ENCODE assay signal across 25 mouse cellular contexts in the genomic region with DNA sequence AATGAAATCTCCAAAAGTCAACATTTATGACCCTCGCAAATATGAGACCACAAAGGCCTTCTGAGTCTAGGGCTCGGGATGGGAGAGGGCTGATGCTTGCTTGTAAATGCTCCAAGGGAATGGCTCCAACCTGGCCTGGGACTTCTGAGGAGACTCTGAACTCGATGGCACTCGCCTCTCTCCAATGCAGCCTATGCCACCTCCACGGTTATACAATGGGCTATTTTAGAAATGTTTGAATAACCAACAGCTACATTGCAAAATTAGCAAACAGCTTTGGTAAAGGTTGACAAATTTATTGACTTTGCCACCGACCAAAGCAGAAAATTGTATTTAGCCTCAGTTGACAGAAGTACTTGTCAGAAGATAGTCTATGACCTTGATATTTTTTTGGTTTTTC. TPM values are rescaled to one million over a fixed set of nuclear protein-coding genes. Genes with fewer than 3 reads are reported as not detected.
DNase-seq lines count a peak whose midpoint lies in the region; ATAC-seq and TF ChIP-seq lines count a peak whose summit lies in the region.
"Had no signal": no experiment of that assay in that cellular context is flagged by ENCODE, and none has a peak within 500 bp of the region (broad histone marks: within the 10 kb centered on the region; RNA-seq: fewer than 3 reads in every experiment).

No protein-coding gene starts in this region.

- no peak for TF ChIP-seq CTCF in liver, adult 2 months (IDR thresholded peaks at IDR 0.05; ENCODE audit: low read depth, low read length)
- no peak for TF ChIP-seq CTCF in liver, postnatal 0 days (IDR thresholded peaks at IDR 0.05; ENCODE audit: low read depth)

- WGBS in liver, adult 2 months: 25% methylated on average over 6 of the region's 6 CpGs
- WGBS in liver, postnatal 0 days (ENCODE audit: insufficient replicate concordance): 51% methylated on average over 6 of the region's 6 CpGs
- 74% methylated on average over 6 of the region's 6 CpGs for WGBS in liver, embryonic 11.5 days

- no peaks in the 10 kb centered on the region for H3K27me3 ChIP-seq in liver, adult 2 months (ENCODE audit: control insufficient read depth, insufficient read depth, low read length)
- no peaks in the 10 kb centered on the region for H3K27me3 ChIP-seq in liver, postnatal 0 days (ENCODE audit: insufficient read depth, low read length)
- no peaks in the 10 kb centered on the region for H3K27me3 ChIP-seq in liver, embryonic 11.5 days (replicated peaks; ENCODE audit: control insufficient read depth, insufficient read depth, low read length)
- H3K27me3 ChIP-seq: CH12.LX; embryonic facial prominence, embryonic 12.5 days; forebrain, embryonic 13.5 days; Patski had no signal

- H3K4me2 ChIP-seq in liver, postnatal 0 days (ENCODE audit: low read depth, low read length): no peak overlapping the region
- no peak overlapping the region for H3K4me2 ChIP-seq in liver, embryonic 11.5 days
- H3K4me2 ChIP-seq: embryonic facial prominence, embryonic 12.5 days; forebrain, embryonic 13.5 days had no signal

- no peaks in the 10 kb centered on the region for H3K9me3 ChIP-seq in liver, postnatal 0 days (ENCODE audit: low read length)
- no peaks in the 10 kb centered on the region for H3K9me3 ChIP-seq in liver, embryonic 11.5 days (ENCODE audit: control insufficient read depth, low read length)
- H3K9me3 ChIP-seq: embryonic facial prominence, embryonic 10.5 days; embryonic facial prominence, embryonic 12.5 days; forebrain, embryonic 13.5 days had no signal

- DNase-seq in heart, adult 11 months: peak; percentile 33
- DNase-seq in heart, adult 8-10 months (ENCODE audit: low spot score): no peak
- peak; percentile 98 for DNase-seq in liver, adult 2 months (ENCODE audit: extremely low read depth, low read depth, low spot score)
- DNase-seq in liver: no peak
- DNase-seq in liver, postnatal 0 days: no peak
- DNase-seq in liver, embryonic 11.5 days (ENCODE audit: low spot score): no peak
- peak; percentile 25 for DNase-seq in lung, postnatal 36 days
- no peak for DNase-seq in lung, postnatal 14 days
- DNase-seq: adrenal gland, adult 8-10 months; adrenal gland, postnatal 14 days; adrenal gland, postnatal 36 days; B cell, adult 2 months; cerebellum, adult 11-12 months; cerebellum, adult 2 months; cerebellum, adult 9-10 months; cerebellum, postnatal 10 days; cerebellum, postnatal 25 days had no signal

- peak overlapping the region; percentile 42 for H3K27ac ChIP-seq in liver, adult 2 months (replicated peaks; ENCODE audit: insufficient read depth, low read depth, low read length)
- peak overlapping the region; percentile 80 for H3K27ac ChIP-seq in liver, postnatal 0 days (ENCODE audit: low read depth)
- no peak overlapping the region for H3K27ac ChIP-seq in liver, embryonic 11.5 days (ENCODE audit: low read depth, low read length)
- H3K27ac ChIP-seq: embryonic facial prominence, embryonic 10.5 days; embryonic facial prominence, embryonic 12.5 days; forebrain, embryonic 13.5 days had no signal

- no peaks in the 10 kb centered on the region for H3K36me3 ChIP-seq in liver, adult 2 months (ENCODE audit: control insufficient read depth, insufficient read depth, low read length)
- H3K36me3 ChIP-seq in liver, postnatal 0 days (replicated peaks; ENCODE audit: insufficient read depth, low read length): no peaks in the 10 kb centered on the region
- H3K36me3 ChIP-seq in liver, embryonic 11.5 days (ENCODE audit: control insufficient read depth, insufficient read depth, low read length): no peaks in the 10 kb centered on the region
- H3K36me3 ChIP-seq: embryonic facial prominence, embryonic 12.5 days; G1E had no signal

- peak; percentile 68; the same call in 1 of the 2 replicates for TF ChIP-seq EP300 in liver, postnatal 0 days (IDR thresholded peaks at IDR 0.05; ENCODE audit: low read depth)

- H3K9ac ChIP-seq in liver, adult 2 months (ENCODE audit: low read depth, low read length): no peak overlapping the region
- no peak overlapping the region for H3K9ac ChIP-seq in liver, postnatal 0 days (replicated peaks)
- no peak overlapping the region for H3K9ac ChIP-seq in liver, embryonic 11.5 days (ENCODE audit: low read depth, low read length)
- H3K9ac ChIP-seq: embryonic facial prominence, embryonic 12.5 days; forebrain, embryonic 13.5 days had no signal

- ATAC-seq in liver, postnatal 0 days: peak; percentile 56
- no peak for ATAC-seq in liver, embryonic 11.5 days (replicated peaks; ENCODE audit: low FRiP score)
- ATAC-seq: activated CD4-positive, CD25-positive, alpha-beta regulatory T cell, adult 4 months; CD4-positive, CD25-positive, alpha-beta regulatory T cell, adult 4 months; forebrain, embryonic 13.5 days; Patski had no signal

- no peak for TF ChIP-seq POLR2A in liver, adult 2 months (IDR thresholded peaks at IDR 0.05; ENCODE audit: extremely low read depth, insufficient read depth, low read length)

- peaks cover 28% of the 10 kb centered on the region for H3K4me1 ChIP-seq in liver, adult 2 months (ENCODE audit: control insufficient read depth, insufficient read depth, low read length)
- no peaks in the 10 kb centered on the region; the same call in 1 of the 2 replicates for H3K4me1 ChIP-seq in liver, postnatal 0 days (ENCODE audit: insufficient read depth)
- H3K4me1 ChIP-seq in liver, embryonic 11.5 days (replicated peaks; ENCODE audit: control insufficient read depth, insufficient read depth, low read length): peaks cover 8% of the 10 kb centered on the region
- H3K4me1 ChIP-seq: forebrain, embryonic 13.5 days had no signal

- 0 out of 2 replicates have a peak, but pooled peaks cover 3% of the 10 kb centered on the region for H3K79me2 ChIP-seq in liver, adult 2 months (ENCODE audit: control insufficient read depth, insufficient read depth, low read length)

- no peak overlapping the region for H3K4me3 ChIP-seq in liver, adult 2 months (ENCODE audit: insufficient read depth, low read depth, low read length)
- no peak overlapping the region for H3K4me3 ChIP-seq in liver, postnatal 0 days (ENCODE audit: low read depth, low read length)
- H3K4me3 ChIP-seq in liver, embryonic 11.5 days (ENCODE audit: low read depth, low read length): no peak overlapping the region
- H3K4me3 ChIP-seq: embryonic facial prominence, embryonic 10.5 days; embryonic facial prominence, embryonic 12.5 days; forebrain, embryonic 13.5 days had no signal

RNA-seq across cellular contexts. Expression of a gene that starts 19.9 kb away (rescaled TPM):
- 1 to 10 TPM; 3.0 to 5.3 (median 3.7) TPM for total RNA-seq in heart, adult 8-10 months (2022)
- 1,197 and 1,621 TPM in 2 replicates for total RNA-seq in liver, adult 2 months (2014; rRNA removed)
- 659 and 663 TPM in 2 replicates for polyA plus RNA-seq in liver, adult 2 months (2012; rRNA removed)
- polyA plus RNA-seq in liver, postnatal 0 days (2015; fragmentation: Nextera tagmentation; extraction: Ambion mirVana): 295 and 302 TPM in 2 replicates
- polyA plus RNA-seq in liver, embryonic 11.5 days (2014; fragmentation: Nextera tagmentation; extraction: Ambion mirVana): 74.8 and 84.2 TPM in 2 replicates
- polyA plus RNA-seq: activated CD4-positive, CD25-positive, alpha-beta regulatory T cell, adult 4 months; CD4-positive, CD25-positive, alpha-beta regulatory T cell, adult 4 months; G1E had no signal

Comparison
In these comparisons a context has a peak if more than half of its experiments do, and no peak if none do; other contexts are left out.
1. DNase-seq: peak in heart, adult 11 months (single experiment), liver, adult 2 months (single experiment) and lung, postnatal 36 days (single experiment); none in heart, adult 8-10 months (single experiment), liver (single experiment), liver, postnatal 0 days (single experiment), liver, embryonic 11.5 days (single experiment) and lung, postnatal 14 days (single experiment).